Mouse (Mus musculus) erythroblast, adult 5-6 weeks (primary cell): Measurements from ENCODE around the gene Lsamp. TPM values are rescaled to one million over a fixed set of nuclear protein-coding genes. Genes with fewer than 3 reads are reported as not detected.

Experiments
- ATAC-seq: replicated peaks from 2 replicates; pipeline ENCODE4 v1.8.0; 2016; ENCODE audit warnings: moderate number of reproducible peaks, mild to moderate bottlenecking, moderate TSS enrichment, inconsistent platforms; ENCODE audit not compliant: poor library complexity, low FRiP score, severe bottlenecking
- total RNA-seq, 2 experiments: library from RNA; stranded (forward) in 1 of 2; stranded (reverse) in 1 of 2; fragments of 150-400 nt in 1 of 2; fragments of 200-764, 138-1000 nt in 1 of 2; gene quantifications; 2 replicates each; pipeline versions ENCODE4 v1.2.3 to v1.2.4; 2015 to 2017; ENCODE audit warnings: low replicate concordance in 2 of 2

Lsamp gene
- total RNA-seq (2015; ENCODE audit: low replicate concordance) (not detected in 2 replicates), total RNA-seq (2017; ENCODE audit: low replicate concordance) (not detected in 2 replicates)

DNA sequence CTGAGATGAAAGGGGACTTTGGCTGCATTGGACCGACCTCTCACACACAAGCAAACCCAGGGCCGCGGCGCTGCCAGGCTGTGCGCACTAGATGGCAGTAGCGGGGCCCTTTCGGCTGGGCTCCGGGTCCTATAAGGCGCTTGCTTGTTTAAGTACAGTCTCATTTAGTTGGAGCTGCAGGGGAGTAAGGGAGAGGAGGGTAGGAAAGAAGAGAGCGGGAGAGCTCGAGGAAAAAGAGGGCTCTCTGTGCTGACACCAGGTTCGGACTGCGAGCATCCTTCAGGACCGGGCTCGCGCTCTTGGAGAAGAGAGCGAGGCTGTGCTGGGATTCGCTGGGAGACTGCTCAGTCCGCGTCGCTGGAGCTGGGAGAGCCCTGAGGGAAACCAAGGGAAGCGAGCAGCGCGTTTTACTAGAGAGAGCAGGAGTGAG is at the start of gene Lsamp:
Gene Lsamp, plus strand, starts transcription at position 157 of the 430 bp plus-strand sequence.
- no peak for ATAC-seq

DNA sequence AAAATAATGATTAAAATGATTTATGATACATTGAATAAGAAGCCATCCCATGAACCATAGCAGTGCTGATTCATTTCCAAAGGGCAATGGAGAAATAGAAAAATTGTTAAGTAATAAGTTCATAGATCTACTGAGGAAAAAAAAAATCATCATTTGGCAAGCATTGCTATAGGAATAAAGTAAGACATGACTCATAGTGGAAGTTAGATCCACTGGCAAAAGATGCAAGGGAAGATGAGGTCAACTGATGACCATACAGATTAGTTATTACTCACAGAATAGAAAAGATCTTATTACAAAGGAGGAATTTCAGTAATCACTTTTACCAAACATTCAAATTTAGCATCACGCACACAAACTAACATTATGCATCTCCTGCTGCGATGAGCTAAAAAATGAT is 26.5 kb upstream of the Lsamp start:
- ATAC-seq, result no peak

DNA sequence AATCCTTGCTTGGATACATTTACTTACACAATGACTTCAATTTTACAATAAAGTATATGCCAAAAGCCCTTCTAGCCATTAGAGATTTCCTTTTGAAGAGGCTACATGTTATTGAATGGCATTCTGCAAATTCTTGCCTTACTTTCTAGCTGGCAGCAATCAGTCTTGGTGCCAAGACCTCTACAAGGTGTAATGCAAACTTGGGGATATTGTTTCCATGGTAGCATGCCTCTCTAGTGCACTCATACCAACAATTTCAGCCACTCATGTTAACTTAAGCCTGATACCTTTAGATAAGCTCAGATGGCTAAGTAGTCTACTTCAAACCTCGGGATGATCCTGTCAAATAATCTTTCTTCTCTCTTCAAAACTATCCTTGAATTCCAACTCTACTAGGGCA is 11.4 kb upstream of the Lsamp start:
- no peak for ATAC-seq

DNA sequence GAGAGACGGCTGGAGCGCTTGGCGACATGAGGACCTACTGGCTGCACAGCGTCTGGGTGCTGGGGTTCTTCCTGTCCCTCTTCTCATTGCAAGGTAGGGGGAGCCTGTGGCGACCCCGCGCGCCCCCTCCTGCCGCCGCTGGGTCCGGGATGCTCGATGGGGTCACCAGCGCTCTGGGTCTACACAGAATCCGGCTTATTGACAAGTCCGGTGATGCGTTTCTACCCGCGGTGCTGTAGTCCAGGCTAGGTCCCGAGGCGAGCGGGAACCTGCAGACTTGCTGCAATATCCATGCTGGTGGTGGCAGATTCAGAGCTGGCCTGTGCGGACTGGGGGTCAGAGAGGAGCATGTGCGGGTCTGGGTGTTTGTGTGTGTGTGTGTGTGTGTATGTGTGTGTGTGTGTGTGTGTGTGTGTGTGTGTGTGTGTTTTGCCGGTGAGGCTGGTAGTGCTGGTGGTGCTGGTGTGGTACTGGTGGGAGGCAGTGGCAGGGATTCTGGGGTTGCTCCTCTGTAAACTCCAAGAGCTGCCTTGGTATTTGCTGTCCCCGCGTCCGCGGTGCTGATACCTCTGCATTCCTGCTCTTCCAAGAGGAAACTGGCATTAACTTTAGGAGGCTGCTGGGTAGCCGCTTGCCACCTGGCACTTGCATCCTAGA is 602 bp downstream of the Lsamp start:
- ATAC-seq, result no peak

DNA sequence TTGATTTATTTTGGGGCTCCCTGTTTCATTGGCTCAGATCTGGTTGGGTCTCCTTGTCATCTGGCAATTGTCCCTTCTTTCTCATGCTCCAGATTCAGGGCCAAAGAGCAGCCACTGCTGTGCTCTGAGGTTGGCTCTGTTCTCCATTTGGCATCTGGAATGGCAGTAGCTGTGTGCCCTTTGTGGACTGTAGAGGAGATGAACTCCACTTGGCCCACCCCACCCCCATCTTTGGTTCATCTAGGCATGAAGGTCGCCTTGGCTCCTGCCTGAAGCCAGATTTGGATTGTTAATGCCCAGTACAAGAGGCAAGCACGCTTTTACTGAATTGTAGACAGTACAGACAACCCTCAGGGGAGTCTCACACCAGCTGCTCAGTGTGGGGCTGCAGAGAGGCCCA is 4.3 kb downstream of the Lsamp start:
- no peak for ATAC-seq

DNA sequence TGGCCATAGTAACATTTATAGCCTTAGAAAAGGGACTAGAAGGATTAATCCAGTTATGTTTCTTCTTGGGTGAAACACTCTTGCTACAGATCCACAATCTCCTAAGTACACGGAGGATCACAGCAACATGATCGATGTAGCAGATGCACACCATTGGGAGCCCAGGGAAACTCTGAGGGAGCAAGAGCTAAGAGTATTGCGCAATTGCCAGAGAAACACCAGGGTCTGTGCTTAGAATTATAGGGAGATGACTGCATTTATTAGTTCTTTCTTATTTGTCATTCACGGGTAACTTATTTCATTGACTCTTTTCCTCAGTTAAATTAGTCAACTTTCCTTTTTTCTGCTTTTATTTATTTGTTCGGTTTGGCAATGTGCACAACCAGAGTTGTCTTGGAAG is 10.7 kb downstream of the Lsamp start:
- no peak for ATAC-seq

DNA sequence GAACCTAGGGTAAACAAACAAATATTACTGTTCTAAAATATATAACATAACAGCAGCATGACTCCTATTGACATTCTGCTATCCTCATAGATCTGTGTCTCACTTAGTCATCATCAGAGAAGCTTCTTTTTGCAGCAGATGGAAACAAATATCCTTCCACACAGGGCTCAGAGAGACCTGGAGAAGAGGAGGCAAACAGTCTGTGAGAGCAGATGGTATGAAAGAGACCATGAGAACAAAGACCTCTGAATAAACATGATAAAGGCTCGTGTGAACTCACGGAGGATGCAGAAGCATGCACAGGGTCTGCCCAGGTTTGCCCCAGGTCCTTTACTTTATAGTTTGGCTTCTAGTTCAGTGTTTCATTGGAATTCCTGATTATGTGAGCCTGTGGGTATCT is 24.6 kb downstream of the Lsamp start:
- ATAC-seq, result no peak

DNA sequence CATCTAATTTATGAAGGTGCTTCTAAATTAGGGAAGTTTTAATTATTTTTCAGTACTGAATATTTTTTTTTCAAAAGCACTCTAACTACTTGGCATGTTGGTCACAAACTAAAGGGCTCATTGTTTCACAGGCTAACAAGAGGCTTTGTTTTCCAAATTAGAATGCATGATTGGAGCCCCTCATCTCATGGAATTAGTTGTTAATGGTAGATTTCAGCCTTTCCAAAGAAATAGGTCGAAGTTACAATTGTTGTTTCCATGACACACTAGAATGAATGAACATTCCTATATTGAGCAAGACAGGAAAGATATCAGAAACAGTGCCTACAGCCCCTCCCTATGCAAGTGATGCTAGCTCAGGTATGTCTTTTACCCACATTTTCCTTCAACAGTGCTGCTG is 26.9 kb downstream of the Lsamp start:
- no peak for ATAC-seq

DNA sequence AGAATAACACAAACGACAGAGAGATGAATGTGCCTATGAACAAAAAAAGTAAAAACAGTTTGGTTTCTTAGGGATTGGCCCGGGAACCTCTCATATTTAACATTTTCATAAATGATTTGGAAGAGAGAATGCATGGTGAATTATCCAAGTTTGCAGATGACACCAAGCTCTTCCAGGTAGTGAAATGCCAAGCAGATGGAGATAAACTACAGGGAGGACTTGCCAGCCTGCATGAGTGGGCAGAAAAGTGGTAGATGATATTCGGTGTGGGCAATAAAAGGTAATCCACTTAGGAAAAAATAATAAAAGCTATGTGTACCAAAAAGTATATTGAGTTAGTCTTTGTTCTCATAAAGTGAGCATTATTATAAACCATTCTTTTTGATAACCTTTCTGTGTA is 38.5 kb downstream of the Lsamp start:
- ATAC-seq, result no peak

DNA sequence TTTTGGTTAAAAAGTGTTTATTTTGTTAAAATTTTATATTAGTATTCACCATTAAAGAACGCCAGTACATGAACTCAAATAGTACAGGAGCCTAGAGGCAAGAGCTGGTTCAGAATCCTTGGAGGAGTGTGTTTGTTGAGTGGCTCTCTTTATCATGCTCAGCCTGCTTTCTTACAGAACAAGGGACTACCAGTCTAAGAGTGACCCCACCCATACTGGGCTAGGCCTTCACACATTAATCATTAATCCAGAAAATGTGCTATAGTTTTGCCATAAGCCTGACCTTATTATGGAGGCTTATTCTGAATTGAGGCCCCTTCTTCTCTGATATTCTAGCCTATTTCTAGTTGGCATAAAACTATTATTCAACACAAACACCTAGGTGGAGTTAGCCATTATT is 52.6 kb downstream of the Lsamp start:
- ATAC-seq, result no peak

DNA sequence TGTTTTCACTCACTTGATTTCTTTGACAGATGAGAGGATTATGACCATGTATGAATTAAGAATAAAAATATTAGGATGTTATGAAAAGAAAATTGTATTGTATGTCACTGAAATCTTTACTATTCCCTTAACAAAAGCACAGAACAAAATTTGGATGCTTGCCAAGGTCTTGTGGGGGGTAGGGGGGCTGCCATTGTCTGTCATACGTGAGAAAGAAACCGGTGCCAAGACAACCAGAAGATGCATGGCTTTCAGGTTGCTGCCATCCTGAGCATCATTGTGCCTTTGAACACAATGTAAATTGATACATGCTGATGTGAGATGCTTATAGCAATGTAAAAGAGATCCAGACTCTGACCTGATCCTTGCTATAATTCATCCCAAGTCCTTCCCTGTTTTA is 75.4 kb downstream of the Lsamp start:
- no peak for ATAC-seq

DNA sequence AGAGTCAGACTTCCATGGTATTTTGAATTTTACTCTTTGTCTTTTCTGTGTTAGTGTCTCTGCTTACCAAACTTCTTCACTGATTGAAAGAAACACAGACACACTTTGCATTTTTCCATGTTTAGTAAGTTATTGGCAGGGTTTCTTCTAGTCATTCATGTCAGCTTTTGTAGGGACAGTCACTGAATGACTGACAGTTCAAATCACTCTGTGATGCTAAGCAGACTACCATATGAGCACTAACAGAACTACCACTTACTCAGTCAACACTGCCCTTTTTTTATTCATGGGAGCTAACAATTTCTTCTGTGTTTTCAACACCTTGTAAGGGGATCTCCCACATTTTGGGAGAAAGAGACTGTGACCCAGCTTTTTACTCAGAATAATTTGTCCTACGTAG is 75.8 kb downstream of the Lsamp start:
- no peak for ATAC-seq

DNA sequence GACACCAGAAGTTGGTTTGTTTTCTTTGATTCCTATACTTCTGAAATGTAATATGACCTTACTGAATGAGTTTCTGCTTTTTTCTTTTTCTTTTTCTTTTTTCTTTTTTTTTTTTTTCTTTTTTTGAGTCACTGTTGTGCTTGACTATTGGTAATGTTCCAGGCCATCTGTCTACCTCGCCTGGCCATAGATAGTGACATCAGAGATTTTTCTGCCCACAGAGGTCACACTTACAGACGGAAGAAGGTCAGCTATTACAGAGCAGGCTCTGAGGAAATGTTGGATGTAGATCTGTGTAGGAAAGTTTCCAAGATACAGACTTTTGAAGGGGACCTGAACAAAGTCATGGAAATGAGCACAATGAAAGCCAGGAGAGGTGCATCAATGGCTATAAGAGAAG is 76.3 kb downstream of the Lsamp start:
- no peak for ATAC-seq

DNA sequence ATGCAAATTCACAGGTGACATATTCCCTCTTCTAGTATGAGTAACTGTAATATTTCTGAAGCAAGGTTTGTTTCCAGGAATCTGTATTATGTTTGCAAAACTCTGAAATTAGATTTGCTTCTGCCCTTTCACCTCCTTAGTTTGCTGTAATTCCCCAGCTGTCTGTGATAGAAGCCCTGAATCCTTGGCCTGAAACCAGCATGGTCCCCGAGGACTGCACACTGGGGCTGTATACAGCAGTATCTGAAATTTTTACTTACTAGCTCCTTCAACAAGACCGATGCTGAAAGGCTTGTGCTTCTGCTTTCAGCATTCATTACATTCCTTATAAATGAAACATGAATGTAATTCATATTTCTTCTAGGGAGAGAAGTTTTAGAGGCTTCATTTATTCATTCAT is 91.4 kb downstream of the Lsamp start:
- no peak for ATAC-seq

DNA sequence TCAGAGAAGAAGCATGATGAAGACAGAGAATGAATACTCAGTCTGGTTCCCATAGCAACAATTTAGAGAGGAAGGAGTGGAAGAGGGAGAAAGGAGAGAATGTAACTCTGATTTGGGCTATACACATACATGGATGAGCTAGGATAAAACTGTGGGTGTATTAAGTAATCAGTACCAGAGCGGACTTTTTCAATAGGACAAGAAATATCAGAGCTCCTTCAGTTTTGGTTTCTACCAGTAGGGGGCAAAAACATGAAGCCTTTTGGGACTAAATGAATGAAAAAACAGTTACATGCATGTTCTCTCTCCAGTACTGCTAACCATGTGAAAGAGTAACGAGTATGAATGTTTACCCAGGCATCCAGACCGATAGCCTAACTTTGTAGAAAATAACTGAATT is 96.1 kb downstream of the Lsamp start:
- ATAC-seq, result no peak

DNA sequence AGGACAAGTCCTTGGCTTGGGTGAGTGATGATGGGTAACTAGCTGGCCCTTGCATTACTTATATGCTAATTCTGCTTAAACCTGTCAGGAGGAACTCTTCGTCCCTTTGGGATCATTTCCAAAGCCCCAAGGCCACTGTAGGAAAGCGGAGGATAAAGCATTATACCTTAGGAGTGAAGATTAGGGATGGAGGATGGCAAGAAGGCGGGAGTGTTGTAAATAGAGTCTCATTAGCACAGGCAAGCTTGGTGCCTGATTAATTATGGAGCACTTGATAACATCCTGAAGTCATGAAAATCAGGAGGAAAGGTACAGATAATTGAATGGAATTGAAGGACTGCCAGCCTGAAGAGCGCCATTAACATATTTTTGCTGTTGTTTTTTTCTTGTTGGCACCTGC is 120.2 kb downstream of the Lsamp start:
- no peak for ATAC-seq

DNA sequence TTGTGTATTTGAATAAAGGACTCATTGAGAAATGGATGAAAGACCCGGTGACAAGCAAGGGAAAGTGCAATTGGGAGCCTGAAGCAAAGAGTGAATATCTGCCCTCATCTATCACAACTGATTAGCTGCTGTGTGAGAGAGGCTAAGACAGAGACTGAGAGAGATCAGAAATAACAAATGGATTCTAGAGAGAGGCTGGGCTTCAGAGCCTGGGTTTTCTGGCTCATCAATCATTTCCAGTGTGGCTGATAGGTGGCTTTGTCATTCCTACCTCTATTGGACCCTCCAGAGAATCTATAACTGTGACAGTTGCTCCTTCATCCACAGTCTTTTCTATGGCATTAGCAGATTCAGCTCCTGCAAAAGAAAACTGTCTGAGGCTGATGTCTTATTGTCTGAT is 198.8 kb downstream of the Lsamp start:
- no peak for ATAC-seq

DNA sequence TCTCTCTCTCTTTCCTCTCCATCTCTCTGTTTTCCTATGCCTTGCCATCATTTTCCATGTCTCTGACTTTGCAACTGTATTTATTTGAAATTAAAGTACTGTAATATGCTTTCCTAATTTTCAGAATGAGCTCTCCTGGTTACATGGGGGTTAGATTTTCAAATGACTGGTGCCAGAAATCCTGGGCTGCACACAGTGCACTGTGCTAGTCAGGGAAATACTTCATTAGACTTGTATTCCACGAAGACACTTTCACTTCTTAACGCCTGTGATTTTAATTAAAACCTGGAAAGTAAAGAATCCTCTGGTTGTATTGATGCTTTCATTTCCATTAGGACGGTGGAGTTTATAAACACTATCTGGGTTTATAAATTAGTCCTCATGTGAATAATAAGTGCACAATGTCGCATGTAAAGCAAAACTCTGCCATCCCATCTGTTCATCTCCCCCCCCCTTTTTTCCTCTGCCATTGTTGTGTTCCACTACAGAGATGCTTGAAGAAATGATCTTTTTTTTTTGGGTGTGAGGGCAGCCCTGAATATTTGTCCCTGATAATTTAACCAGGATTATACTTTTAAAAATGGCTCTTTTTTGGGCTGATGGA is 203.9 kb downstream of the Lsamp start:
- ATAC-seq, result no peak

DNA sequence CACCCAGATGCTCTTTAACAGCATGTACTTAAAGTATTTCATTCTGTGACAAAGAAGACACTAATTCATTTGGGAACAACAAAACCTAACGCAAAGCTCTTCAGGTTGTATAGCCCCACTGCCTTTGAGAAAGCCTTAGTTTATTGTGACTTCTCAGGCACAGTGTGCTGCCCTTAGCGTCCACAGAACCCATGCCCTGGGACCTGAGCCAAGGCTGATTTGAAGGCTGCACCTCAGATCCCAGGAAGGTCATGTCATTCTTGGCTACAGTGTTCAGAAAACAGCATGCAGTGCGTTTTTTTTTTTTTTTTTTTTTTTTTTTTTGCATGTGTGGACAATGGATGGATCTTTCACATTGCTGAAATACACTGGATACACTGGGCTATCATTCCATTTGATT is 210.2 kb downstream of the Lsamp start:
- ATAC-seq, result no peak

DNA sequence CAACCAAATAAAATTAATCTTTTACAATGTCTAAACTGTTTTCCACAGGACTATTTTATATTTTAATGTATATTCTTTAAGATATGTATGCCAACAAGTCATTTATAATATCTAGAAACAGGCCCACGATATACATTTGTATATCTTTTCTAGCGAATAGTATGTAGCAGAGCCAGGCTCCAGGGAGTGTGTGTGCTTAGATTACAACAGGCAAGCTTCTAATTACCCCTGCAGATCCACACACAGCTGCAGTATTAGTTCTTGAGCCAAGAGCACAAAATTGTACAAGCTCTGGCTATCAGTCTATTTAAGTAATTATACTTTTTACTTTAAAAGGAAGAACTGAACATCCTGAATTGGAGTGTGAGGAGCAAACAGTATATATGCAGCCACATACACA is 210.7 kb downstream of the Lsamp start:
- no peak for ATAC-seq

DNA sequence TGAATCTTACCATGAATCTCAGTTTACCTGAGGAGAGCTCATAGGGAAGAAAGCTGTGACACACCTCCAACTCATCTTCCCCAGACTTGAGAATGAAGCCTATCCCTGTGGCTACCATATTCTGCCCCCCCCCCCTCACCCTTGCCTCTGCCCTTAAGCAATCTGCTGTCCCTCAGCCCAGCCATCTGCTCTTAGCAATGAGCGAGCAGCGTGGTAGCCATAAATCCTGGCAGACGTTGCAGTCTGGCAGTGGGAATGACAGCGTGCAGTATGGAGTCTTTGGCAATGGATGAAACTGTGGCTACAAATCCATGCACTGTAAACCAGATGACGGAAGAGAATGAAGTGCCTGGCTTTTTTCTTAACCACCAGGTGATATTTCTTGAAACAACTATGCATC is 244.5 kb downstream of the Lsamp start:
- no peak for ATAC-seq

DNA sequence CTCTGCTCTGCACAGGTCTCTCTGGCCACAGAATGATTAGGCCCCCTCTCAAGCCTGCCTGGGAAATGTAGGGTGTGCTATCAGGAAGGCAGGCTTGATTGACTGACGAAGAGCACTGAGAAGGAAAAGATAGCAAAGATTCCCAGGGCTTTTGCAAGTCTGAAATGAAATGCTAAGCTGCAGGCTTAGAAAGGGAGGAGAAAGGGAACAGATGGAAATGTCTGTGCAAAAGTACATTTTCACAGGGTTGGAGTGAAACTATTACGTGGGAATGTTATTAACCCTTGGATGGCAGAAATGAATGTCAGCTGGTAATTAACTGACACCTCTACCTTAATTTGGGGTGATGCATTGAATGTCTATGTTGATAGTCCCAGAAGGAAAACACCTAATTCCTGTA is 248.9 kb downstream of the Lsamp start:
- ATAC-seq, result no peak
